Mouse (Mus musculus) erythroblast, adult 5-6 weeks (primary cell): ENCODE measurements around the gene Polr3h. TPM values are rescaled to one million over a fixed set of nuclear protein-coding genes. Genes with fewer than 3 reads are reported as not detected.
"Not testable (repeated sequence)": the region's sequence is repeated elsewhere in the genome, so short reads cannot be mapped to it uniquely, and the experiment has no call there.

Experiments used
- ATAC-seq: replicated peaks from 2 replicates; pipeline ENCODE4 v1.8.0; 2016; ENCODE audit warnings: moderate number of reproducible peaks, mild to moderate bottlenecking, moderate TSS enrichment, inconsistent platforms; ENCODE audit not compliant: poor library complexity, low FRiP score, severe bottlenecking
- total RNA-seq, 2 experiments: library from RNA; stranded (forward) in 1 of 2; stranded (reverse) in 1 of 2; fragments of 150-400 nt in 1 of 2; fragments of 200-764, 138-1000 nt in 1 of 2; gene quantifications; 2 replicates each; pipeline versions ENCODE4 v1.2.3 to v1.2.4; 2015 to 2017; ENCODE audit warnings: low replicate concordance in 2 of 2

The Polr3h gene
- total RNA-seq, 2 experiments from 2014 or later, result 2.9 to 6.3 TPM

GRCm38 (mm10) chr15:81920546-81921217 lies 5.4 kb downstream of the Polr3h start:
- ATAC-seq, result no peak

- ATAC-seq, result no peak
Measured at GRCm38 (mm10) chr15:81919062-81919461, 7.0 kb downstream of the Polr3h start.

GRCm38 (mm10) chr15:81917621-81918463 lies 8.2 kb downstream of the Polr3h start:
- peak; percentile 76 for ATAC-seq

DNA sequence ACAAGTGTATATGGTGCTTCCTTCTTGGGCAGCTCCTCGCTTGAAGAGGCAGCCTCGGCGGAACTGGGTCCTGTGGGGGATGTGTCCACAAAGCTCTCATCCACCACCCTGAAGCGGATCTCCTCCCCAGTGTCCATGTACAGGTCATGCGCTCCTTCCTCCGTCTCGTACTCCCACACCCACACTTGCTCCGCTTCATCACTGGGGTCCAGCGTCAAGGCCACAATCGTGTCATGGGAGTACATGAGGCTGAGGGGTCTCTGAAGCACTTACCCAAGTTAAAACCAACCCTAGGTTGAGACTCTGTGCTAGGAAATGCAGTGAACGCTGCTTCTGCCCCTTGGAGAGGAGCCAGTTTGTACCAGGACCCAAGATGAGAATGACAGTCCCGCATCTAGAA lies 8.8 kb downstream of the Polr3h start:
- ATAC-seq, result no peak

DNA sequence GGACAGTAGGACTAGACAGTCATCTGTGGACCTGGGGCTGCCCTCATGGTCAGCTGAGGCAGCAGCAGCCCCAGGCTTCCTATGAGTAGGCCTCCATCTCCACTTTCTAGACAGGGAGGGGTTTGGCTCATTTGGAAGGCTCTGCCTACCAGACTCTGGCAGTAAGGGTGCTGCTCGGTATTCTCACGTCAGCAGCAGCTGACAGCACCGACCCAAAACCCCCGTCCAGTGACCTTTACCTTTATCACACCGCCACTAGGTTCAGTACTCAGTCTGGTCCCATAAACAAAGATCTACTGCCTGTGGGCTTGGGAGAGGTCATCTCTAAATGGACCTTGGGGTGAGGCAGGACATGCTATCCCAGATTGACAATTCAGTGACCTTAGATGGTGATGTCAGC lies 10.4 kb downstream of the Polr3h start:
- ATAC-seq, result no peak

GRCm38 (mm10) chr15:81914668-81915067 lies 11.4 kb downstream of the Polr3h start:
- ATAC-seq, result no peak

DNA sequence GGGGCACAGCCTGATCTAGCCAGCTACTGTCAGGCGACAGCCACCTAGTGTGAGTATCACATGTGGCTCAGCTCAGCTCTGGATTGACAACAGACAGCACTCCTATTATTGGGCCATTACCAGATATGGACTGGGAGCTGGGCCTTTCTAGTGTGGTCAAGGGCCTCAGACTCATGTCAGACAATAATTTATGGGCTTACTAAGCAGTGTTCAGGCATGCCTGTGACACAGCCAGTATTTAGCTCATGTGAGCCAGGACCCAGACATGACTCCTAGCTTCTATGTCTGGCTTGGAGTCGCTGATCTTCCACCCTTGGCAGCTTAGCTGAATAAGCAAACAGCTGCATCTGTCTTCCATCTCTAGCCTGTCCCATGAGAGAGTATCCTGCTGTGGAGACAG lies 13.5 kb downstream of the Polr3h start:
- no peak for ATAC-seq

GRCm38 (mm10) chr15:81908767-81909166 lies 17.3 kb downstream of the Polr3h start:
- ATAC-seq, result not testable (repeated sequence)

- no peak for ATAC-seq
Measured at GRCm38 (mm10) chr15:81907953-81908352, 18.1 kb downstream of the Polr3h start.

GRCm38 (mm10) chr15:81904939-81905338 lies 21.1 kb downstream of the Polr3h start:
- peak; percentile 56; the same call in 1 of the 2 replicates for ATAC-seq

GRCm38 (mm10) chr15:81898751-81899150 lies 27.3 kb downstream of the Polr3h start:
- no peak for ATAC-seq

DNA sequence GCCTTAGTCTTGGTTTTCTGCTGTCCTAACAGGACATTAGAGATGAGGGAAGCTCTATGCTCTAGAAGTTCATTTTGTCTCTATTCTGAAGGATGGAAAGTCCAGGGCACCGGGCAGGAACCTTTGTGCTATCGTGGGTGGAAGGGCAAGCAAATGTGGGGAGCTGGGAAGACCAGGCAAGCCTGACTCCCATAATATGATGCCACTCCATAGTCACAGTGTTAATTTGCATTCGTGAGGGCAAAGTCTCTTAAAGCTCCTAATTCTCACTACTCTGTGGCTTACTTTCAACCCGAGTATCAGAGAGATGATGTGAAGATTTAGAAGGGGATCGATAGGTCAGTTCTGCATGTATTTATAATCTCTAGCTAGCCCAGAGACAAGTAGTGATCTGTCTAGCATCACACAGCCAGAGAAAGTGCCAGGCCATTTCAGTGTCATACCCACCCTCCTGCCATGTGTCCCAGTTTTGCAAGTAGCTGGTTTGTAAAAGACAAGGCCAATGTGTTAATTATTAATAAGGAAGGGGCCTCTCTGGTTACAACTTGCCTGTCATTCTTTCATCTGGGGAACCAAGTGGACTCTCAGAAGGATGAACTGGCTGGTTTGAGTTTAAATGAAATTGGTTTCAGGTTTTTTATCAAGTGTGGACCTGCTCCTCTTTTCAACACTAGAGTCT lies 28.3 kb downstream of the Polr3h start:
- no peak for ATAC-seq

GRCm38 (mm10) chr15:81896407-81896806 lies 29.6 kb downstream of the Polr3h start:
- no peak for ATAC-seq

- no peak for ATAC-seq
Measured at GRCm38 (mm10) chr15:81894002-81894401, 32.0 kb downstream of the Polr3h start.

DNA sequence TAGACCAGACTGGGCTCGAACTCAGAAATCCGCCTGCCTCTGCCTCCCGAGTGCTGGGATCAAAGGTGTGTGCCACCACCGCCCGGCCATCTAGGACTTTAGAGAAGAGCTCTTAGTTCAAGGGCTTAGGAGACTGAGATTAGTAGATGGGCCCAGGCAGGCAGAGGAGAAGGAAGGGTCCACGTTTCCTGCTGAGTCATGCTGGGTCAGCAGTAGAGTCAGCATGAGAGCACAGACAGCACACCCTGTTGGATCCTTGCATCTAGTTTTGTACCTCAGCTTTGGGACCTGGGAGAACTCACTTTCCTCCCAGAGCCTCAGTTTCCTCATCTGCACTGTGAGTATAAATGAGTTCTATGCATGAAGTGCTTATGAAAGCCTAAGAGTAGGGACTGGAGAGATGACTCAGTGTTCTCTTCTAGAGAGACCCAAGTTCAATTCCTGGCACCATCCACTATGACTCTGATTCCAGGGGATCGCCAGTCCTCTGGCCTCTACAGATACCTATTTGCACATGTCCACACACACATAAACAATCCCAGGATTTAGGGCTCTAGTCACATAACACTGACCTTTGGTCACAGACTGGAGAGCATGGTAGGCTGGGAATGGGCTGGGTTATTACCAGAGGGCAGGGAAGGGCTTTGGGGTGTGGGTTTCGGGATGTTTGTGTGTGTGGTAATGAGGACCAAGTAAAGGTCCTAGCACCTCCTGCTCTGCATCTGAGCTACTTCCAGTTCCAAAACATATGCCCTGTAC lies 34.0 kb downstream of the Polr3h start:
- peak; percentile 96 for ATAC-seq

GRCm38 (mm10) chr15:81891140-81891802 lies 34.8 kb downstream of the Polr3h start:
- ATAC-seq, result no peak

DNA sequence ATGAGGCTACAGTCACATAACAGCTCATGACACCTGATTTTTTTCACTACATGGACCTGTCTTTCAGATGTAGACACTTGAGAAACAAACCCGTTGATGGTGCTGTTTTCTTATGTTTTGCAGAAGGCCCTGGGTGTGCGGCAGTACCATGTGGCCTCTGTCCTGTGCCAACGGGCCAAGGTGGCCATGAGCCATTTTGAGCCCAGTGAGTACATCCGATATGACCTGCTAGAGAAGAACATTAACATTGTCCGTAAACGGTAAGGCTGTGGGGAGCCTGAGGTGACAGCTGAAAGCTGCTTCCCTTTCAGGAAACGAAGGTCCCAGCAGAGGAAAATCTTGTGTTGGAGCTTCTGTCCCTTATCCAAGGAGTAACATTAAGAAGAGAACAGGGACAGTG lies 36.9 kb downstream of the Polr3h start:
- ATAC-seq, result no peak

- ATAC-seq, result no peak
Measured at GRCm38 (mm10) chr15:81886795-81887550, 39.1 kb downstream of the Polr3h start.
